Mouse (Mus musculus): ENCODE data around the gene Mars.
"Not testable (repeated sequence)": the region's sequence is repeated elsewhere in the genome, so short reads cannot be mapped to it uniquely, and the experiment has no call there.

DNA sequence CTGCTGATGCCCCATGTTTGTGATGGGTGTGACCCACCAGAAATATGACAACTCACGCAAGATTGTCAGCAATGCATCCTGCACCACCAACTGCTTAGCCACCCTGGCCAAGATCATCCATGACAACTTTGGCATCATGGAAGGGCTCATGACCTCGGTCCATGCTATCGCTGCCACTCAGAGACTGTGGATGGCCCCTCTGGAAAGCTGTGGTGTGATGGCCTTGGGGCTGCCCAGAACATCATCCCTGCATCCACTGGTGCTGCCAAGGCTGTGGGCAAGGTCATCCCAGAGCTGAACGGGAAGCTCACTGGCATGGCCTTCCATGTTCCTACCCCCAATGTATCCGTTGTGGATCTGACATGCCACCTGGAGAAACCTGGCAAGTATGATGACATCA lies 1.9 kb upstream of the Mars start:
- TF ChIP-seq CTCF (IDR thresholded peaks at IDR 0.05; ENCODE audit: extremely low read depth, insufficient read length, insufficient replicate concordance, low read depth, low read length); POLR2A (IDR thresholded peaks at IDR 0.05; ENCODE audit: low read depth, low read length): not testable (repeated sequence)

Measured in small intestine, adult 2 months (tissue).